Mouse (Mus musculus): ENCODE data around the gene Gpsm1.

DNA sequence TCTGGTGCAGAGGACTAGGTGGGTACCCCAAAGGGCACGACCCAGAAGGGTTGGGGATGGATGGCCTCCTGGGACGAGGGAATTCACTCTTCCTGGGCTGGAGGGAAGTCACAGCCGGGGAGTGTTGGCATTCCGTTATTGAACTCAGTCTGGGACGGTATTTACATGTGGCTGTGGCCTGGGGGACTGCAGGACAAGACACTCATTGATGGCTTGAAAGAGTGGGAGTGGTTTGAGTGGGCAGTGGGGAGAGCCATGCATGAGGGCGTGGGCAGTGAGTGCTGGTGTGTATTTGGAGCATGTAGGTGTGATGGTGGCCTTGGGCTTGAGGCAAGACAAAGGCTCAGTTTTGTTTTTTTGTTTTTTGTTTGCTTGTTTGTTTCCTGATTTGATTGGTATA lies 15.4 kb downstream of the Gpsm1 start:
- TF ChIP-seq CTCF (IDR thresholded peaks at IDR 0.05; ENCODE audit: extremely low read depth, insufficient read depth, low read length): no peak
- no peak for TF ChIP-seq POLR2A (IDR thresholded peaks at IDR 0.05; ENCODE audit: extremely low read depth, insufficient read depth, low read length)

Measured in cortical plate, adult 2 months (tissue).